Mouse (Mus musculus) ES-E14 (cell line): ENCODE results near the gene Zfp335. TPM values are rescaled to one million over a fixed set of nuclear protein-coding genes. Genes with fewer than 3 reads are reported as not detected.
A peak's percentile ranks its signal among the peaks of the same experiment; 100 is the strongest.

Source experiments
- DNase-seq: peaks from one replicate; pipeline ENCODE4 v3.0.0-alpha.2; 2013; ENCODE audit warnings: low read depth, low spot score
- H3K27ac ChIP-seq: 2 replicates; pipeline ENCODE4 v1.5.1; 2012; ENCODE audit warnings: low read depth, mild to moderate bottlenecking, low read length, moderate library complexity, mixed read lengths; ENCODE audit not compliant: poor library complexity, insufficient read depth, severe bottlenecking
- H3K36me3 ChIP-seq: 2 replicates; pipeline ENCODE4 v1.6.1; 2012; ENCODE audit warnings: mild to moderate bottlenecking, low read length, moderate library complexity, mixed read lengths; ENCODE audit not compliant: control insufficient read depth, poor library complexity, insufficient read depth, severe bottlenecking
- H3K4me1 ChIP-seq, 2 experiments: fragments of 150-350 bp in 1 of 2; sonication (generic) in 1 of 2; 2 replicates each; pipeline ENCODE4 v1.6.1; 2012; ENCODE audit warnings: low read length in 2 of 2, mild to moderate bottlenecking in 1 of 2, mixed read lengths in 1 of 2; ENCODE audit not compliant: control insufficient read depth in 2 of 2, insufficient read depth in 2 of 2, poor library complexity in 1 of 2
- H3K4me3 ChIP-seq, 2 experiments: fragments of 150-350 bp in 1 of 2; sonication (generic) in 1 of 2; 2 replicates each; pipeline ENCODE4 v1.5.1; 2012; ENCODE audit warnings: low read length in 2 of 2, low read depth in 1 of 2, mild to moderate bottlenecking in 1 of 2, mixed read lengths in 1 of 2; ENCODE audit not compliant: insufficient read depth in 1 of 2, poor library complexity in 1 of 2, severe bottlenecking in 1 of 2
- H3K9ac ChIP-seq: 2 replicates; pipeline ENCODE4 v1.6.1; 2012; ENCODE audit warnings: low read depth, mild to moderate bottlenecking, low read length, mixed read lengths; ENCODE audit not compliant: poor library complexity, insufficient read depth, severe bottlenecking
- H3K9me3 ChIP-seq: fragments of 150-350 bp; sonication (generic); 2 replicates; pipeline ENCODE4 v1.6.1; 2012; ENCODE audit warnings: low read depth, mild to moderate bottlenecking, low read length; ENCODE audit not compliant: control insufficient read depth, insufficient read depth
- CHD2 ChIP-seq: IDR thresholded peaks from 2 replicates; pipeline ENCODE4 v1.6.1; 2014; ENCODE audit warnings: mild to moderate bottlenecking, low read depth, low read length, inconsistent platforms
- HCFC1 ChIP-seq: IDR thresholded peaks from 2 replicates; pipeline ENCODE4 v1.6.1; 2012; ENCODE audit warnings: low read length, inconsistent platforms, borderline replicate concordance; ENCODE audit not compliant: insufficient read depth
- MAFK ChIP-seq: IDR thresholded peaks from 2 replicates; pipeline ENCODE4 v1.6.1; 2014; ENCODE audit warnings: mild to moderate bottlenecking, low read depth, low read length, inconsistent platforms; ENCODE audit not compliant: insufficient read depth
- ZC3H11A ChIP-seq: IDR thresholded peaks from 2 replicates; pipeline ENCODE4 v1.6.1; 2012; ENCODE audit warnings: low read depth, mild to moderate bottlenecking, inconsistent platforms, low read length, borderline replicate concordance
- ZNF384 ChIP-seq: IDR thresholded peaks from 2 replicates; pipeline ENCODE4 v1.6.1; 2012; ENCODE audit warnings: low read depth, low read length, inconsistent platforms
- in situ Hi-C, 2 experiments: fragments of 600-800 bp; cut with MboI; formaldehyde crosslinking; loops; one replicate each; pipeline ENCODE4 v1.15.1; 2025; ENCODE audit warnings: low sequenced_read_pairs in 2 of 2, inconsistent platforms in 1 of 2; ENCODE audit not compliant: unreplicated experiment in 2 of 2
- total RNA-seq: library from RNA; depleted of rRNA; stranded (reverse); fragments of 300-350 nt; gene quantifications from 2 replicates; pipeline ENCODE4 v1.2.3, GENCODE M21; 2012

Gene Zfp335
- total RNA-seq, 1 experiment, result 18.5 TPM

- no peak overlapping the region for H3K9ac ChIP-seq
- TF ChIP-seq HCFC1 (no peak), CHD2 (no peak), ZNF384 (no peak), ZC3H11A (no peak), MAFK (no peak)
- no peak for DNase-seq
- 0 out of 4 replicates have a peak, but pooled peaks cover 0 to 2% of the 10 kb centered on the region in 2 experiments for H3K4me1 ChIP-seq
- H3K27ac ChIP-seq, result no peak overlapping the region
- H3K36me3 ChIP-seq, result peaks cover 23% of the 10 kb centered on the region
- in situ Hi-C loops, result no loop called here
- H3K4me3 ChIP-seq, result no peak overlapping the region
- no peaks in the 10 kb centered on the region for H3K9me3 ChIP-seq
Observed at GRCm38 (mm10) chr2:164882619-164883018, 28.9 kb downstream of the Zfp335 start.

GRCm38 (mm10) chr2:164879568-164880277 lies 31.8 kb downstream of the Zfp335 start:
- Histone ChIP-seq H3K27ac (peak overlapping the region; percentile 99), H3K9ac (peak overlapping the region; percentile 97), H3K4me1 (peaks cover 0 to 4% of the 10 kb centered on the region in 2 experiments; a peak in 1 of 4 replicates), H3K4me3 (peak overlapping the region; percentile 88 to 92), H3K36me3 (peaks cover 3% of the 10 kb centered on the region; the same call in 1 of the 2 replicates), H3K9me3 (no peaks in the 10 kb centered on the region)
- peak; percentile 89 for DNase-seq
- in situ Hi-C loops, result no loop called here
- TF ChIP-seq ZNF384, result no peak

GRCm38 (mm10) chr2:164879228-164879567 lies 32.4 kb downstream of the Zfp335 start, which contains the start of gene Pcif1:
Pcif1 (plus strand) TSS chr2:164879304.
- Histone ChIP-seq H3K4me1 (peaks cover 0 to 6% of the 10 kb centered on the region in 2 experiments; a peak in 1 of 4 replicates), H3K27ac (peak within 1 kb of the TSS; percentile 99), H3K4me3 (peak within 1 kb of the TSS; percentile 88 to 92), H3K9ac (peak within 1 kb of the TSS; percentile 97), H3K36me3 (peaks cover 3% of the 10 kb centered on the region; the same call in 1 of the 2 replicates), H3K9me3 (no peaks in the 10 kb centered on the region)
- peak; percentile 72 for DNase-seq
- in situ Hi-C loops, result no loop called here
- no peak for TF ChIP-seq MAFK
- TF ChIP-seq HCFC1, result peak; percentile 91

DNA sequence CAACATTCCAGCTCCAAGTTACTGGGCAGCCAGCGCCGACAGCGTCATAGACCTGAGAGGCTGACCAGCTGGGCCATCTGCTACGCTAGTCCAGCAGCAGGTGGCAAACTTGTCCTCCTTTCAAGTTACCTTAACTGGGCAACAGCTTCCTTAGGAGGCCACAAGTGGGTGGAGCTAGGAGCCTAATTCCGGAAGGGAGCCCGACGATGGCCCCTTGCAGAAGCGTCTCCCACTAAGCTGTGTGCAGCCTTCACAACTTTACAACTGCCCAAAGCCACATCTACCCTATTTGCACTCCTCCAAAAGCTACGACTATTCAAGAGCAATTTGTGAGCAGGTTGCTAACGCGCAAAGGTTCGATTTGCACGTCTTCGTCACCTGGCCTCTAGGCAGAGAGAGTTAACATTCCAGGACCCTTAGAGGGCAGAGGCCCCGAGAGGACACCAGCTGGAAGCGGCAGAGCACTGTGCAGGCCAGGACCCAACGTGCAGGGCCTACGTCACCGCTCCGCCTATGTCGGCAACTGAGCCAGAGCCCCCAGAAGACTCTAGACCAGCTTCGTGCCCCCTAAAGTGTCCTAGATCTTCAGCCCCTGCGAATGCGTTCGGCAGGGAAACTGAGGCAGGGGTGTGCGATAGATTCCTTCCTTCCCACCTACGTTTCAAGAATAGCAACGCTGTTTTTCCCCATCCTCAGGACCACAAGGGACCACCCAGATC lies 32.9 kb downstream of the Zfp335 start:
- no peaks in the 10 kb centered on the region for H3K9me3 ChIP-seq
- peaks cover 2 to 8% of the 10 kb centered on the region in 2 experiments; a peak in 2 of 4 replicates for H3K4me1 ChIP-seq
- in situ Hi-C loops, result no loop called here

More for the DNA sequence above, 32.9 kb downstream of the Zfp335 start:
- no peak for DNase-seq
- Histone ChIP-seq H3K4me3 (peak overlapping the region; percentile 88 to 92), H3K9ac (peak overlapping the region; percentile 86), H3K27ac (peak overlapping the region; percentile 99), H3K36me3 (no peaks in the 10 kb centered on the region; the same call in 1 of the 2 replicates)
- TF ChIP-seq CHD2 (no peak), HCFC1 (no peak; the same call in 1 of the 2 replicates)
